8 mouse cellular contexts compared by ENCODE assay signal in genomic region chr13:54685174-54685573, GRCm38 (mm10). TPM values are rescaled to one million over a fixed set of nuclear protein-coding genes. Genes with fewer than 3 reads are reported as not detected.
DNase-seq lines count a peak whose midpoint lies in the region; ATAC-seq lines count a peak whose summit lies in the region.

No protein-coding gene starts in this region.

- H3K9ac ChIP-seq in embryonic facial prominence, embryonic 15.5 days, result no peak overlapping the region; the same call in 1 of the 2 replicates
- H3K9ac ChIP-seq in intestine, embryonic 14.5 days (ENCODE audit: low read length), result no peak overlapping the region
- H3K9ac ChIP-seq in liver, embryonic 15.5 days, result peak overlapping the region; percentile 31; the same call in 1 of the 2 replicates
- no peak overlapping the region for H3K9ac ChIP-seq in neural tube, embryonic 14.5 days (replicated peaks; ENCODE audit: low read depth, low read length)

- ATAC-seq in embryonic facial prominence, embryonic 15.5 days (ENCODE audit: insufficient number of reproducible peaks, low FRiP score, low TSS enrichment, low read depth), result no peak
- no peak for ATAC-seq in intestine, embryonic 14.5 days (replicated peaks; ENCODE audit: low FRiP score, low TSS enrichment, low read depth)
- no peak for ATAC-seq in liver, embryonic 15.5 days (ENCODE audit: insufficient read depth)
- ATAC-seq in neural tube, embryonic 14.5 days (ENCODE audit: low read depth), result no peak
- ATAC-seq in inflammation-experienced regulatory T-cells, adult 6 months, result no peak

- 36% methylated on average over 2 of the region's 2 CpGs for WGBS in embryonic facial prominence, embryonic 15.5 days
- WGBS in intestine, embryonic 14.5 days, result 37% methylated on average over 2 of the region's 2 CpGs
- WGBS in liver, embryonic 15.5 days (ENCODE audit: insufficient replicate concordance), result 51% methylated on average over 2 of the region's 2 CpGs
- WGBS in neural tube, embryonic 14.5 days, result 45% methylated on average over 2 of the region's 2 CpGs

- H3K9me3 ChIP-seq in embryonic facial prominence, embryonic 15.5 days (replicated peaks), result no peaks in the 10 kb centered on the region
- no peaks in the 10 kb centered on the region for H3K9me3 ChIP-seq in intestine, embryonic 14.5 days (ENCODE audit: control insufficient read depth, low read length)
- H3K9me3 ChIP-seq in liver, embryonic 15.5 days (replicated peaks), result no peaks in the 10 kb centered on the region
- H3K9me3 ChIP-seq in neural tube, embryonic 14.5 days (ENCODE audit: control insufficient read depth, low read length), result no peaks in the 10 kb centered on the region

- peaks cover 30% of the 10 kb centered on the region for H3K4me1 ChIP-seq in embryonic facial prominence, embryonic 15.5 days
- peaks cover 19% of the 10 kb centered on the region for H3K4me1 ChIP-seq in intestine, embryonic 14.5 days (replicated peaks; ENCODE audit: control insufficient read depth, insufficient read depth, low read length)
- peaks cover 81% of the 10 kb centered on the region for H3K4me1 ChIP-seq in liver, embryonic 15.5 days (replicated peaks)
- H3K4me1 ChIP-seq in neural tube, embryonic 14.5 days (ENCODE audit: control insufficient read depth, insufficient read depth, low read length), result peaks cover 28% of the 10 kb centered on the region

- no peaks in the 10 kb centered on the region for H3K27me3 ChIP-seq in embryonic facial prominence, embryonic 15.5 days
- no peaks in the 10 kb centered on the region for H3K27me3 ChIP-seq in intestine, embryonic 14.5 days (replicated peaks; ENCODE audit: control insufficient read depth, insufficient read depth, low read length)
- no peaks in the 10 kb centered on the region for H3K27me3 ChIP-seq in liver, embryonic 15.5 days
- no peaks in the 10 kb centered on the region for H3K27me3 ChIP-seq in neural tube, embryonic 14.5 days (ENCODE audit: control insufficient read depth, insufficient read depth, low read length)

- H3K27ac ChIP-seq in embryonic facial prominence, embryonic 15.5 days (replicated peaks), result no peak overlapping the region
- H3K27ac ChIP-seq in intestine, embryonic 14.5 days (ENCODE audit: low read depth), result no peak overlapping the region
- H3K27ac ChIP-seq in liver, embryonic 15.5 days (replicated peaks), result peak overlapping the region; percentile 96
- no peak overlapping the region for H3K27ac ChIP-seq in neural tube, embryonic 14.5 days (ENCODE audit: low read depth, low read length)

- DNase-seq in gastrocnemius, adult 18-20 months (ENCODE audit: low spot score), result peak; percentile 29
- DNase-seq in gastrocnemius, adult 8-10 months (ENCODE audit: low spot score in 2 of 2), result no peak
- peak; percentile 67 for DNase-seq in NIH3T3 (ENCODE audit: low read depth)
- DNase-seq in intestine, embryonic 14.5 days (ENCODE audit: low spot score), result no peak

- H3K4me3 ChIP-seq in embryonic facial prominence, embryonic 15.5 days (replicated peaks), result peak overlapping the region; percentile 98
- peak overlapping the region; percentile 89 for H3K4me3 ChIP-seq in intestine, embryonic 14.5 days (ENCODE audit: low read depth, low read length)
- H3K4me3 ChIP-seq in liver, embryonic 15.5 days (replicated peaks), result 0 out of 2 replicates have a peak overlapping the region, but pooled peaks have one; percentile 6
- peak overlapping the region; percentile 88 for H3K4me3 ChIP-seq in neural tube, embryonic 14.5 days (ENCODE audit: low read depth, low read length)

- H3K4me2 ChIP-seq in embryonic facial prominence, embryonic 15.5 days (replicated peaks), result peak overlapping the region; percentile 74
- H3K4me2 ChIP-seq in intestine, embryonic 14.5 days (ENCODE audit: low read length), result peak overlapping the region; percentile 57
- peak overlapping the region; percentile 94 for H3K4me2 ChIP-seq in liver, embryonic 15.5 days
- H3K4me2 ChIP-seq in neural tube, embryonic 14.5 days (ENCODE audit: low read depth, low read length), result peak overlapping the region; percentile 69

- peaks cover 41% of the 10 kb centered on the region for H3K36me3 ChIP-seq in embryonic facial prominence, embryonic 15.5 days
- peaks cover 42% of the 10 kb centered on the region for H3K36me3 ChIP-seq in intestine, embryonic 14.5 days (ENCODE audit: control insufficient read depth, insufficient read depth, low read length)
- peaks cover 42% of the 10 kb centered on the region for H3K36me3 ChIP-seq in liver, embryonic 15.5 days (replicated peaks)
- H3K36me3 ChIP-seq in neural tube, embryonic 14.5 days (ENCODE audit: control insufficient read depth, insufficient read depth, low read length), result peaks cover 40% of the 10 kb centered on the region

RNA-seq across cellular contexts. Expression of gene Rnf44, which starts 8.5 kb away (rescaled TPM):
- 10 to 100 TPM; 23.8 to 29.2 TPM for total RNA-seq in gastrocnemius, adult 18-20 months (2021)
- 10 to 100 TPM; 19.1 to 30.7 (median 27.9) TPM for total RNA-seq in gastrocnemius, adult 8-10 months (2022)
- polyA plus RNA-seq in embryonic facial prominence, embryonic 15.5 days (2015; fragmentation: Nextera tagmentation; extraction: Ambion mirVana), result 60.3 and 68.9 TPM in 2 replicates
- 91.7 and 102 TPM in 2 replicates for polyA plus RNA-seq in intestine, embryonic 14.5 days (2014; fragmentation: Nextera tagmentation; extraction: Ambion mirVana)
- polyA plus RNA-seq in liver, embryonic 15.5 days (2015; fragmentation: Nextera tagmentation; extraction: Ambion mirVana), result 24.9 and 31.3 TPM in 2 replicates
- 78.5 and 88.3 TPM in 2 replicates for polyA plus RNA-seq in neural tube, embryonic 14.5 days (2014; fragmentation: Nextera tagmentation; extraction: Ambion mirVana)
- polyA plus RNA-seq in inflammation-experienced regulatory T-cells, adult 6 months (2017; shearing (Covaris generic)), result 10 to 100 TPM; 24.3 to 29.6 (median 28.6) TPM

RNA-seq across cellular contexts. Expression of gene Cdhr2, which starts 16.1 kb away (rescaled TPM):
- total RNA-seq in gastrocnemius, adult 18-20 months (2021), result not detected
- not detected for total RNA-seq in gastrocnemius, adult 8-10 months (2022)
- 0.05 TPM in 1 of 2 replicates, not detected in the other for polyA plus RNA-seq in embryonic facial prominence, embryonic 15.5 days (2015; fragmentation: Nextera tagmentation; extraction: Ambion mirVana)
- polyA plus RNA-seq in intestine, embryonic 14.5 days (2014; fragmentation: Nextera tagmentation; extraction: Ambion mirVana), result 8.9 and 11.8 TPM in 2 replicates
- polyA plus RNA-seq in liver, embryonic 15.5 days (2015; fragmentation: Nextera tagmentation; extraction: Ambion mirVana), result 16.6 and 19.9 TPM in 2 replicates
- polyA plus RNA-seq in neural tube, embryonic 14.5 days (2014; fragmentation: Nextera tagmentation; extraction: Ambion mirVana), result 0.21 and 0.29 TPM in 2 replicates
- polyA plus RNA-seq in inflammation-experienced regulatory T-cells, adult 6 months (2017; shearing (Covaris generic)), result not detected

Comparison
In these comparisons a context has a peak if more than half of its experiments do, and no peak if none do; other contexts are left out.
1. DNase-seq: peak in gastrocnemius, adult 18-20 months (single experiment) and NIH3T3 (single experiment); none in gastrocnemius, adult 8-10 months (0 of 2) and intestine, embryonic 14.5 days (single experiment).
2. H3K4me3 ChIP-seq: peak in every context shown above with its lines; median percentile 98 in embryonic facial prominence, embryonic 15.5 days; 89 in intestine, embryonic 14.5 days; 88 in neural tube, embryonic 14.5 days; 6 in liver, embryonic 15.5 days.
3. Peak in every context shown above with its lines, with median percentiles within 50 percentile points of each other: H3K4me2 ChIP-seq.